Mouse (Mus musculus) embryo, embryonic 11.5 days (tissue): ENCODE results near the gene Pate2.

Experiments used
- DNase-seq: peaks from one replicate; pipeline ENCODE4 v3.0.0-alpha.2; 2012; ENCODE audit warnings: low read depth, low spot score

Gene Pate2

DNA sequence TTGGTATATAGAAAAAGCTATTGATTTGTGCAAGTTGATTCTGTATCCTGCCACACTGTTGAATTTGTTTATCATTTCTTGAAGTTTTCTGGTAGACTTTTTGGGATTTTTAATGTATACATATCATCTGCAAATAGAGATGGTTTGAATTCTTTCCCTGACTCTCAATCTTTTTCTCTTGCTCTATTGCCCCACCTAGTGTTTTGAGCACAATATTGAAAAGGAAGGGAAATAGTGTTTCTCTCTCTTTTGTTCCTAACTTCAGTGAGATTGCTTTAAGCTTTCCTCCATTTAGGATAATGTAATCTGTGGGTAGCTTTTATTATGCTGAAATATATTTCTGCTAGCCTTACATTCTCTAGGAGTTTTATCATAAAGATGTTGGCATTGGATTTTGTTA is 137.2 kb downstream of the Pate2 start:
- no peak for DNase-seq
